Mouse (Mus musculus): ENCODE data around the gene Iqsec3. TPM values are rescaled to one million over a fixed set of nuclear protein-coding genes. Genes with fewer than 3 reads are reported as not detected.

The Iqsec3 gene
- polyA plus RNA-seq, 1 experiment from 2014 or later, result 11.0 TPM

GRCm38 (mm10) chr6:121325298-121325697 lies 148.2 kb downstream of the Iqsec3 start:
- 82% methylated on average over 2 of the region's 3 CpGs for WGBS
- no peak for ATAC-seq

More at GRCm38 (mm10) chr6:121325298-121325697, 148.2 kb downstream of the Iqsec3 start:
- Histone ChIP-seq H3K9ac (ENCODE audit: low read depth, low read length) (no peak overlapping the region), H3K27me3 (ENCODE audit: control insufficient read depth, insufficient read depth, low read depth, low read length) (no peaks in the 10 kb centered on the region), H3K4me2 (ENCODE audit: low read length) (no peak overlapping the region), H3K36me3 (ENCODE audit: control insufficient read depth, insufficient read depth, low read length) (no peaks in the 10 kb centered on the region), H3K4me1 (ENCODE audit: control insufficient read depth, insufficient read depth, low read length) (peaks cover 5% of the 10 kb centered on the region; the same call in 1 of the 2 replicates), H3K27ac (ENCODE audit: low read length) (no peak overlapping the region), H3K9me3 (replicated peaks; ENCODE audit: control insufficient read depth, low read length, poor library complexity, severe bottlenecking) (no peaks in the 10 kb centered on the region), H3K4me3 (ENCODE audit: low read depth, low read length) (no peak overlapping the region)

Small RNA genes lying within 50 kb of the gene (microRNA-seq; reads per million reads assigned to microRNA genes)
- gene Gm24855, result not detected

Other genes with a start within 250 kb of the Iqsec3 start
- gene Usp18, start 227.8 kb downstream of the Iqsec3 start, polyA plus RNA-seq (2015; fragmentation: Nextera tagmentation; extraction: Ambion mirVana), result 1.5 and 1.6 TPM in 2 replicates
- 35.3 and 39.9 TPM in 2 replicates for gene Slc6a13, start 173.5 kb downstream of the Iqsec3 start, polyA plus RNA-seq (2015; fragmentation: Nextera tagmentation; extraction: Ambion mirVana)
- 1.6 and 1.7 TPM in 2 replicates for gene Slc6a12, start 130.6 kb downstream of the Iqsec3 start, polyA plus RNA-seq (2015; fragmentation: Nextera tagmentation; extraction: Ambion mirVana)
- gene A2m, start 161.7 kb upstream of the Iqsec3 start, polyA plus RNA-seq (2015; fragmentation: Nextera tagmentation; extraction: Ambion mirVana), result 13.1 and 19.9 TPM in 2 replicates